Mouse (Mus musculus) bone marrow macrophage, adult 2 months (primary cell): ENCODE data around the gene Arrb1.

Source experiments
- CTCF ChIP-seq: IDR thresholded peaks from 2 replicates; pipeline ENCODE4 v1.5.1; 2012; ENCODE audit warnings: low read depth, mild to moderate bottlenecking, low read length, moderate library complexity
- POLR2A ChIP-seq: IDR thresholded peaks from 2 replicates; pipeline ENCODE4 v1.6.1; 2012; ENCODE audit warnings: mild to moderate bottlenecking, low read depth, low read length, borderline replicate concordance

GRCm38 (mm10) chr7:99547584-99548487, 12.6 kb downstream of the Arrb1 start:
- no peak for TF ChIP-seq POLR2A
- no peak for TF ChIP-seq CTCF
